Mouse (Mus musculus) neural tube, embryonic 10.5 days (tissue): ENCODE data around the gene Cntn2.
A peak's percentile ranks its signal among the peaks of the same experiment; 100 is the strongest.

ENCODE experiments used
- DNase-seq: peaks from one replicate; pipeline ENCODE4 v3.0.0-alpha.2; 2017; ENCODE audit warnings: low spot score; ENCODE audit errors: extremely low spot score

Gene Cntn2

GRCm38 (mm10) chr1:132559045-132559444, 16.0 kb upstream of the Cntn2 start:
- DNase-seq = peak; percentile 55

DNA sequence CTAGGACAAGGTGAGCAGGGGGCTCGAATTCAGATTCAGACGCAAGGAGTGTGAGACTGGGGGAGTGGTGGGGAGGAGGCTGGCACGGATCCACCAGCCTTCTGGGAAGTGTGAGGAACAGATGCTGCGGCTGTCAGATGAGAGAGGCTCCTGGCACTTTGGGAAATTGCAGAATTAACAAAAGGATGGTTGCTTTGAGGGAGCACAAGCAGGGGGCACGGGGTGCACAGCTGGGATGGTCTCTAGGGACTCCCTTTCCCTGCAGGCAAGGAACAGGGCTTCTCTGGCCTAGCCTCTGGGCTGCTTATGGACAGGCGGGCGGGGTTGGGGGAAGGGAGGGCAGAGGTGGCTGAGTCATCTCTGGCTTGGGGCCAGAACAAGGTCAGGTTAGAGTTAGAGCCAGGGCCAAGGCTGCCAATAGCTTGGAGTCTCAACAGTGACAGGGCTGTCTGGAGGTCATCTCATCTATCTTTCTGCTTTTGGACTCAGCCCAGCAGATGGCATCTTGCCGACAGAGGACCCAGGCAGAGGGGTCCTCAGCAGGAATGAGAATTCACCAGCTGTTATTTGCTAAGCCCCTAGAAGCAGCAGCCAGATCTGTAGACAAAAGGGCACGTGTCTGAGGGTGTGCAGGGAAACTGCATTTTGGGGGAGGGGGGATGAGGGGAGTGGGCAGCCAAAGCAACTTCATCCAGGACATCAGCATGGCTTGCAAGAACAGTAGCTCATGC, 15.0 kb upstream of the Cntn2 start:
- DNase-seq = peak; percentile 73

- DNase-seq = no peak
Measured at GRCm38 (mm10) chr1:132543789-132544188, 733 bp upstream of the Cntn2 start.

GRCm38 (mm10) chr1:132541824-132542599, 1.0 kb downstream of the Cntn2 start:
- DNase-seq = no peak

GRCm38 (mm10) chr1:132541171-132541823, 1.8 kb downstream of the Cntn2 start:
- DNase-seq = peak; percentile 59

DNA sequence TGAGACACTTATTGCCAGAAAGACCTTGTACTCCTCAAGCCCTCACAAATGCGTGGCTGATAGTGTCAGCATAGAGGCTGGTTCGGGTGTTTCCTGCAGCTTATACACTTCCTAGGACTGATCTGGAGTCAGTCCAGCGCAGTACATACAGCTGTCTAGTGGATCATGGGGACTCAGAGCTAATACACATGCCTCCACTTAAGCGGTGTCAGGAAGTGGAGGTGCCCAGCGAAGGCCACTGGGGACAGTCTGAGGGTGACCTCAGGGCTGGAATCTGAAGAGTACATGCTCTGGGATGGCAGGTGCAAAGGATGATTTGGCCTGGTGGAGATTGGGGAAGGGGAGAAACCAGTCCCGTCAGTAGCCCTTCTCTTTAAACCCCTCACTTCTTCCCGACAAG, 2.4 kb downstream of the Cntn2 start:
- no peak for DNase-seq

- no peak for DNase-seq
Measured at GRCm38 (mm10) chr1:132537736-132538135, 5.3 kb downstream of the Cntn2 start.

GRCm38 (mm10) chr1:132536416-132536815, 6.6 kb downstream of the Cntn2 start:
- no peak for DNase-seq

DNA sequence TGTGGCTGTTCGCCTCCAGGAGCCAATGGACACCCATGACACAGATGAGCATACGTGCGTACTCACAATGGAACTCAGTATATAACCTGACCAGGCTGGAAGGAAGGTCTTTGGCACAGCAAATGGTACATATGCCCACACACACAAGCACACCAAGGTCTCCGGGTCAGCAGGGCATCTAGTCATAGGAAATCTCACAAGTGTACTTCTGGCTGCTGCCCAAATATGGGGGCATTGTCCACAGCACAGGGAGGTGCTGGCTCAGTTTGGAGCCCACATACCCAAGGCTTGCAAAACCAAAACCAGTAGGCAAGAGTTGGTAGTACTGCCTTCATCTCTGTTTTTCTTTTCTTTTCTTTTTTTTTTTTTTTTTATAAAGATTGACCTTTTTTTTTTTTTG, 7.5 kb downstream of the Cntn2 start:
- DNase-seq = no peak

DNA sequence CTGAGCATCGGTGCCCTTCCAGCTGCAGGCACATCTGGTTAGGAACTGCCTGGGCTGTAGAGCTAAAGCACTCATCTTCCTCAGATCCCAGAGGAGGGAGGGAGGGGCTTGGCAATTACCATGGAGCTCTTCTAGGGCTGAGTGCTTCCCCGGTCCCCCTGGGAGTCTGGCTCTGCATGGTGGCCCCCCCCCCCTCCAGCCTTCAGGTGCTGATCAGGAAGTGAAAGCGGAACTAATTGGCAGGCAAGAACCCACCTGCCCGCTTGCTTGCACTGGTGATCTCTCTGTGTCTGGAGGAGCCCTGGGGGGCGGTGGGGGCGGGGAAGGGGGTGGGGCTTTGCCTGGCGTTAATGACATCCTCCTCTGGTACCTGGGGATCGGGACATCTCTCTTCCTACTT, 9.2 kb downstream of the Cntn2 start:
- DNase-seq = no peak

DNA sequence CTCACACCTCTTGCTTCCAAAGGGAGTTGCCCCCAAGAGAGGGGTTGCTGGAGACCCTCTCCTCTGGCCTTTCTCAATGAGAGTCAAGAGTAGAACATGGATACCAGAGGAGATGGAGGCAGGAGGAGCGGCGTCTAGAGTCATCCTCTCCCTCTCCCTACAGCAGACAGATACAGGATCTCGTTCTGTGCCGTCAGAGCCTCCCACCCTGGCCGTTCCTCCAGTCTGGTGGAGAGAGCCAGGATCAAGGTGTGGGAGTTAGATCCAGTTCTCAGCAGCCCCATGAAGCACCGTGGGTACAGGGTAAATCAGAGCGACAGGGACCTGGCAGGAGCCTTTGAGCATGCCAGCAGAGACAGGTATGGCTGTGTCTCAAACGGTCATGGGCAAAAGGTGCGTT, 10.5 kb downstream of the Cntn2 start:
- DNase-seq = no peak

DNA sequence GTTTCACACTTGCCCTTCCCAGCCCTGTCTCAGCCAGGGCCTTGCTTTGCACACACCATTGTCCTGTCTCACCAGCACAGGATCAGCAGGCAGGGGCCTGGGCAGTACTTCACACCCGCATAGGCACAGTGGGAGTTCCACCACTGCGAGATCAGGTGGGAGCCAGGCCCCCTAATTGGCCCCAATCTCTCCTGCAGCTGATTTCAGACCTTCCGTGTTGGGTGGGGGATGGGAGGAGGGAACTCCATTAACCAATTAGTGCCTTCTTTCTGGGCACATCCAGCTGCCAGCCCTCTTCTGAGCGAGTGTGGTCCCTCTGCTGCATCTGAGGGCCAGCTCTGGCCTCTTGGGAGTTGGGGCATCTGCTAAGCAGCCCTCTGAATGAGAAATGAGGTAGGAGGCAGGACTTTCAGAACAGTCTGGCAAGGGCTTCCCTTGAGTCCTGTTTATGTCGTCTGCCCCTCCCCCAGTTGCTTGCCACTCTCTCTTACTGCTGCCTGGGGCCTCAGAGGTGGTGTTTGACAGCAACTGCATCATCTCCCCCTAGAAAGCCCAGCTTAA, 12.3 kb downstream of the Cntn2 start:
- no peak for DNase-seq

DNA sequence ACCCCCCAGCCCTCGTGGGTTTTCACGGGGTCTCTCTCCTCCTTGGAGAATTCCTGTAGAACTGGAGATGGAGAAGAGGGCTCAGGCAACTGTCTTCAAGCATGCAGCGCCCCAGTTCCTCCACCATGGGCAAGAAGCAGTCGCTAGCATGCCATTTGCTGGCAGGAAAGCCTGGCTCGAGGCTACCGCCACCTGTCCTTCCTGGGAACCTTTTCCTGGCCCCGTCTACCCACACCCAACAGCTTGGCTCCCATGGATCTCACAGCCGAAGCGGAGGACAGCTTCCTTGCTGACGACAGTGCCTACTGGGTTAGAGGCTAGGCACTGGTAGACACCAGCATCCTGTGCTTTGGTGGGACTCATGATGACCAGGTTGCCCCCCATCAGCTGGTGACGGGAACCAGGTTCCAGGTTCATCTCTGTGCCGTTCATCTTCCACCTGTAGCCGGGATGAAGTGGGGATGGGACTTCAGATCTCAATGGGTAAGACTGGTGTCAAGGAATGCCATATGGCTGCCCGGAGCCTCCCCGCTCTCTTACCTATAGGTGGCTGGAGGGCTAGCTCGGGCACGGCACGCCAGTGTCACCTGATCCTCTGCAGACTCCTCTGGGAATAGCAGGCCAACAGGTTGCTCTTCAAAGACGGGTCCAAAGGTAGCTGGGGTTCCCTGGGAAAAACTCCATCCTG, 14.3 kb downstream of the Cntn2 start:
- DNase-seq = no peak

DNA sequence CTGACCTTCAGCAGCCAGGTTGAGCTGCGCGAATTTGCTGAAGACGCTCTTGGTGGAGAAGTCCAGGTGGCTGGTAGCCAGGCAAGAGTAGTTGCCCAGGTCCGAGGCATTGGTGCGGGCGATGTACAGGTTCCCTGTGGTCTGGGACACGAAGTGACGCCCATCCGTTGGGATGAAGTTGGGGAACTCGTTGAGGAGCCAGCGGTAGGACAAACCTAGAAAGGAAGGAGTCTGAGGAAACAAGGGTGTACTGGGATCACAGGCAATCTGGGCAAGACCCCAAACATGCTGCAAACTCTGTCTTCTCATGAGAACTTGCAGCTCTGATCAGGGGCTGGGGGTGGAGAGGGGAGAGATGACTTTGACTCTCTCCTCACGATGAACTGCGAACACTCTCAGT, 15.0 kb downstream of the Cntn2 start:
- DNase-seq = no peak

- DNase-seq = peak; percentile 85
Measured at GRCm38 (mm10) chr1:132525832-132526231, 17.2 kb downstream of the Cntn2 start.

GRCm38 (mm10) chr1:132523920-132524319, 19.1 kb downstream of the Cntn2 start:
- DNase-seq = peak; percentile 47

GRCm38 (mm10) chr1:132523048-132523447, 20.0 kb downstream of the Cntn2 start:
- no peak for DNase-seq

DNA sequence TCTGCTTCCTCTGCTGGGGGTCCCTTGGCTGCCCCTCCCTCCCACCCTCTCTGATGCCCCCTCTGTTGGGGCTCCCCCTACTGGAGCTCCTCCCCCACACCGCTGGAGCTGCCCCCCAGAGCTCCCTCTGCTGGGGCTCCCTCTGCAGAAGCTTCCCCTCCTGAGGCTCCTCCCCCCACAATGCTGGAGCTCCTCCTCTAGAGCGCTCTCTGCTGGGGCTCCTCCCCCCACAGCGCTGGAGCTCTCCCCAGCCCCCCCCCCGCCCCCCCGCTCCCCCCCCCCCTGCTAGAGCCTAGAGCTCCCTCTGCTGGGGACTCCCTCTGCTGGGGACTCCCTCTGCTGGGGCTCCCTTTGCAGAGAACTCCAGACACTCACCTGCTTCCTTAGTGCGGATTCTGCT, 22.3 kb downstream of the Cntn2 start:
- peak; percentile 45 for DNase-seq

DNA sequence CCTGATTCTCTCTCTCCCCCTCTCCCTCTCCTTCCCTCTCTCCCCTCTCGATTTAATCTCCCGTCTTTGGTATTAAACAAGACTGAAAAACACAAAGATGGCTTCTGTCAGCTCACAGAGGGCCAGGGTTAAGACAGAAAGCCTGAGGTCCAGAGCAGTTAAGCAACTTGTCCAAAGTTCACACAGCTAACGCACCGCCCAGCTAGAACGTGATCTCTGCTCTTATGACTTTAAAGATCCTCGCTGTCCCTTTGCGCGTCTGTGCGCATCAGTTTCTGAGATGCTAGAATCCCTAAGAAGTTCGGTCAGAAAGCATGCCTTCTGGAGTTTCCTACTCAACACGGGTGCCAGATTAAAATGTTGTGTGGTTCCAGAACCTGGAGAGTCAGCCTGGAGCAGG, 23.3 kb downstream of the Cntn2 start:
- DNase-seq = no peak

DNA sequence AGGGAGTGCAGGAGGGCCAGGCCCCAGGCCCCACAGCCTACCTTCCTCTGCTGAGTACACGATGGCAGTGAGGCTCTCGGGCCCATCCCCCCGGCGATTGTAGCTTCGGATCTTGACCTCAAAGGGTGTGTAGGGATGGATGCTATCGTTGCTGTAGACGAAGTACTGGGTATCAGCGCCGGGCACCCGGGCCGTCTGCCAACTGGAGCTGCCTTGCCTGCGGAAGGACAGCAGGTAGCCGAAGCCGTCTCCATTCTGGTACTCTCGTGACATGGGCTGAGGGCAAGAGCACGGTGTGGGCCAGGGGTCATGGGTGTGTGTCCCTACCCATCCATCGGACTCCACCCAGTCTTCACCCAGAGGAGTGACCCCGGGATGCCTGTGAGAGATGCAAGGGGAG, 24.4 kb downstream of the Cntn2 start:
- no peak for DNase-seq

- DNase-seq = no peak
Measured at GRCm38 (mm10) chr1:132516776-132517175, 26.3 kb downstream of the Cntn2 start.
